Mouse (Mus musculus) heart, postnatal 25 days (tissue): ENCODE results near the gene Tmem231. TPM values are rescaled to one million over a fixed set of nuclear protein-coding genes. Genes with fewer than 3 reads are reported as not detected.

ENCODE experiments used
- DNase-seq: peaks from one replicate; pipeline ENCODE4 v3.0.0; 2022; ENCODE audit warnings: low spot score
- intact Hi-C: fragments of 180-260 bp; cut with DNase I; formaldehyde crosslinking; loops from one replicate; pipeline ENCODE4 v1.15.1; 2025
- total RNA-seq, 2 experiments: library from RNA; stranded (reverse); gene quantifications; 2 replicates each; pipeline ENCODE4 v1.2.3; 2021

The Tmem231 gene
- total RNA-seq, 2 experiments from 2014 or later = 1.5 to 2.1 TPM

DNA sequence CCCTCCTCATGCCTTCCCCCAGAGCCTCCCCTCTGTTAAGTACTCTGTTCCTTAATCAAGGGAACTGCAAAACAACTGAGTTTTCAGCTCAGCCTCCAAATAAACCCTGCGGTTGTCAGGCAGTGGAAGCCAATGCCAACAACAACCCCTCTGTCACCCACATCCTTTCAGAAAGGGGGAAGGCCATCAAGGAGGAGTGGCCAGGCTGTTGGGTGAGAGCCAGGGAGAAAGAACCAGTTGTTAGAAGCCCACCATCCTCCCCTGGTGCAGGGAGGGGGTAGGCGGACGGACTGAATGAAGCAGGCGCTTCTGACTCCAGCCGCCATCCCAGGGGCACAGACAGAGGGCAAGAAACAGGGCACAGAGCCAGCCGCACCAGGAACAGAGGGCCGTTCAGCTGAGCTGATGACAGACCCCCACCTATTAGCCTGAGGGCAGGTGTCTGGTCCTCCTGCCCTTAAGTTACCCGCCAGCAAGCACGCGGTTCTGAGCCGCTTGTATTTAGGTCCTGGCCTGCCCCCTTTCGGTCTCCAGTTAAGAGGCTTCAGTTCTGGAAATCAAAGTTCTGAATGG, 20.7 kb downstream of the Tmem231 start:
- DNase-seq = no peak
- intact Hi-C loops = loop anchor here (10.0 kb wide), 1 partner anchor 238 kb away; no protein-coding TSS in a partner anchor

GRCm38 (mm10) chr8:111911572-111911971, 22.1 kb downstream of the Tmem231 start:
- intact Hi-C loops = loop anchor here (10.0 kb wide), 1 partner anchor 237 kb away; no protein-coding TSS in a partner anchor
- DNase-seq = no peak

DNA sequence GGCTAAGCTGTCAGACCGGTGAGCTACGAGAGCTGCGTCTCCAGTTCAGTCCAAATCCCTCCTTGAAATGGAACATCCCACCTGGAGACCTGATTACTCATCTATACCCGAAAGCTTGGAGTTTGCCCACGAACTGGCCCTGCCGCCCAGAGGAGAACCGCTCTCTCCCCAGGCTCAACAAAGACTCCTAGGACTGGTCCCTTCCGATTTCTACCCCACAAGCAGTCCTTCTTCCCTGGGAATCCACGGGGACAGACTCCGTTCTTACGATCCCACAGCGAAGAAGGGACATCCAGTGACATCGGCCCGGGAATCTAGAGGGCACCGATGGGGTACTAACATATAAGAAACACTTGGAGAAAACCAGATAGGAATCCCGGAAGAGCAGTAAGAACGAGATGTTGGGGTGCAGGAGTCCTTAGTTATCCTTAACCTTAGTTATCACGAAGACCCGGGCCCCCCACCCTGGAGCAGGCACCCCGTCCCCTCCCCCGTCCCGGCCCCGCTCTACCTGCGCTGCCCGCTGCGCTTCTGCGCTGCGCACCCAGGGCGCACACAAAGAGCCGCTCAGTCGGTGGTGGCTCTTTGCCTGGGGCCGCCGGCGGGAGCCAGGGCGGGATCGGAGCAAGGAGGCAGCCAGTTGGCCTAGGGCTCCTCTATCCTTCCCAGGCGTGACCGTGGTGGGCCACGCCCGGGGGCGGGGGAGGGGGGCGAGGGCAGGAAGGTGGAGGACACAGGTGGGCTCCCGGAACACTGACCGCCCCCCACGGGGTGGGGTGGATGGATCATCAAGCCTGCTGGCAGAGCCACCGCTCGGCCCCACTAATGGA, 23.8 kb downstream of the Tmem231 start, which contains the start of gene Chst5:
TSS of gene Chst5 (minus strand) at position 827 of the 830 bp plus-strand sequence.
- intact Hi-C loops = loop anchor here (10.0 kb wide), 1 partner anchor 235 kb away; no protein-coding TSS in a partner anchor
- DNase-seq = no peak

DNA sequence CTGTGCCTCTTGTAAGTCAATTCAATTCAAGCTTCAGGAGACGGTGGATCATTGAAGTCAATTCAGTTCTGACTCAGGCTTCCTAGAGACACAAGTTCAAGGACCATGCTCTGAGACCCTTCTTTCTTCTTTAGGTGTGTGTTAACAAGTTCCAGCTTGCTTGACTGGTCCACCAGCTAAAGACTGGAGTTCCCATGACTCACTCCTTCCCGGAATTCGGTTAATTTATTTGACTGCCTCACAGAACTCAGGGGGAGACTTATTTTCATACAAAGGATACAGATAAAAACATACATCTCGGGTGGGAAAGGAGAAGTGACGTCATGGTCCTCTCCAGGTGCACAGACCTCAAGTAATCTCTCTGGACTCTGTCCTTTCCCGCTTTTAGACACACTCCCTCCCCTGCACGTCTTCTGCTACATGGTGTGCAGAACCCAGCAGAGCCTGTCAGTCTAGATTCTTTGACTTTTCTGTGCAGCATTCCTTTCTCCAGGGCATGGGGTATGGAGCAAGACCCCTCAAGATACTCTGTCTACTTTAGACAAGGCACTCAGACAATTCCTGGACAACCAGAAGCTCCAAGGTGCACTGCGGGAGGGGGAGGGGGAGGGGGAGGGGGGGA, 28.1 kb downstream of the Tmem231 start:
- DNase-seq = no peak
- intact Hi-C loops = no loop called here

DNA sequence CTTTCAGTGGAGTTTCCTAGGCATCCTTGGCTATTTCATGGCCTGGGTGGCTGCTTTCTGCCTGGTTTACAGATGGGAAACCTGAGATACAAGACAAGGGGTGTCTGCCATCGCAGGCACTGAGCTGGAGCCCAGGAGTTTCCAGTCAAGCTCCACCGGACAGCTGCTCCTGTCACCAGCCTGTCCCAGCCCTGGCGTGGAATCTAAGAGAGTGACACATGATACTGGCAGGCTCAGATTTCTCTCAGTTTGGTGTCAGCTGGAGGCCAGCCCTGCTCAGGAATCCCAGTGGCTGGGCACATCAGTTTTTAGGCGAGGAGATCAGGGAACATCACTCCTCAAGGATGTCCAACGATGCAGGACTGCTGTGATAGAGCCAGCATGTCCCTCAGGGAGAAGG, 31.6 kb downstream of the Tmem231 start:
- DNase-seq = no peak
- intact Hi-C loops = no loop called here

- intact Hi-C loops = no loop called here
- no peak for DNase-seq
These were observed 35.1 kb downstream of the Tmem231 start for GRCm38 (mm10) chr8:111898586-111898985.

DNA sequence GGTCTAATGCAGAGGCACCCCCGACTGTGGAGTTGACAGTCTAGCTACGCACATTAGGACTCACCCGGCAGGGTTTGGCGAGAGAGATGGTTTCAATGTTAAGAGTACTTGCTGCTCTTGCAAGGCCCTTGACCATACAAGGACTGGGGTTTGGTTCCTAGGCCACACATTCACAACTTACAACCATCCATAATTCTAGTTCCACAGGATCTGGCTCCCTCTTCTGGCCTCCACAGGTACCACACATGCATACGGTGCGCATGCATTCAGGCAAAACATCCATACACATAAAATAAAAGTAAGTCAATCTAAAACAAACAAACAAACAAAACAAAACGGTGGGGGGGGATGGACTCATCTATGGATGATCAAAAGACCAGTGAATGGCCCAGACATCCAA, 38.7 kb downstream of the Tmem231 start:
- intact Hi-C loops = no loop called here
- DNase-seq = no peak

GRCm38 (mm10) chr8:111892615-111893014, 41.1 kb downstream of the Tmem231 start:
- intact Hi-C loops = no loop called here
- DNase-seq = no peak

DNA sequence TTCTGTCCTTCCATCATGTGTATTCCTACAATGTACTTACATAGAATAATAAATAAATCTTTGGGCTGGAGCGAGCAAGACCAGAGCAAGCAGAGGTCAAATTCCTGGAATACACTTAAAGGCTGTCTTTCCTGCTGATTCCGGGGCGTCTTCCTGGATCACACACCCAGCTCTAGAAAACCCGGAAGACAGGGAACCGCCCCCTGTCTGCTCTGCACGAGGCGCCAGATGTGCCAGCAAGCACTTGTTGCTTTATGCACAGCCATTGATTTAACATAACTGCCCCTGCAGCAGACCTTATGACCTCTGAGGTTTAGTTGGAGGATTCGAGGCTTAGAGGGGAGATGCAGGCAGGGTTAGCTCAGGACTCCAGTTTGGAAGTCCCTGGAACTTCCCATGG, 41.7 kb downstream of the Tmem231 start:
- intact Hi-C loops = no loop called here
- no peak for DNase-seq

- intact Hi-C loops = no loop called here
- DNase-seq = no peak
These were observed 42.8 kb downstream of the Tmem231 start for GRCm38 (mm10) chr8:111890911-111891303.

DNA sequence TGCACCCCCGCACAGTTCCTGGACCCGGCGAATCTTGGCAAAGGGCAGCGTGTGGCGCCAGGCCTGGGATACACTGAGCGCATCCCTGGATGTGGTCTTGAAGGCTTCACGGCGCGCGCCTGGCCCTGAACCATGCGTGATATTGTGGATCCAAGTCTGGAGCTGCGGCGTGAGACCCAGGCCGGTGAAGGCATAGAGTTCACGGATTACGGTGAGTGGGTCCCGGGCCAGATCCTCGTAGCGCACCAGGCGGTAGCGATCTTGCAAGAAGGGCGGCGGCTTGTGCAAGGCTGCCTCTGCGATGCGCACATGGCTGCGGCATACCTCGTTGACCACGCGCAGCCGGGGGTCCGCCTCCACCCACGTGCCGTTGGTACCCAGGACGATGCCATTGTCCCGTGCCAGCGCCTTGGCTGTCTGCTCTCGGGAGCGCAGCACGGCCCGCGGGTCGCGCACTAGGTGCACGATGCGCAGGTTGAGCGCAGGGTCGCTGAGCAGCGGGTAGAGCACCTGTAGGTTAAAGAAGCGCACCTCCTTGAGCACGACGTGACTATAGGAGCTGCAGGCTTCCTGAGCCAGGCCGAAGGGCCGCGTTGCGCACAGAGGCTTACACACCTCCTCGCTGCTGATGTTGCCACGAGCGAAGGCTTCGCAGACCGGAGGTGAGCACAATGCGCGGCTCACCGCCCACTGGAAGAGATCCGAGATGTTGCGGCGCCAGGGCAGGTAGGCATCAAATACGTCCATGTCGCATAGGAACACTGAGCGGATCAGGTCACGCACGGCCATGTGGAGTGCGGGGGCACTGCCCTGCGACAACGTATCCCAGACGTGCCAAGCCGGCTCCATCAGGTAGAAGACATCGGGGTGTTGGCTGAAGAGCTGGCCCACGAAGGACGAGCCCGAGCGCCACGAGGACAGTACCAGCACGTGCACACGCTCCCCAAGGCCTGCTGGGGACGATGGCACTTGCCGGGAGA, 43.5 kb downstream of the Tmem231 start:
- intact Hi-C loops = no loop called here

GRCm38 (mm10) chr8:111888091-111888650, 45.5 kb downstream of the Tmem231 start:
- no peak for DNase-seq
- intact Hi-C loops = no loop called here

More for the DNA sequence above, 43.5 kb downstream of the Tmem231 start:
- DNase-seq = no peak

DNA sequence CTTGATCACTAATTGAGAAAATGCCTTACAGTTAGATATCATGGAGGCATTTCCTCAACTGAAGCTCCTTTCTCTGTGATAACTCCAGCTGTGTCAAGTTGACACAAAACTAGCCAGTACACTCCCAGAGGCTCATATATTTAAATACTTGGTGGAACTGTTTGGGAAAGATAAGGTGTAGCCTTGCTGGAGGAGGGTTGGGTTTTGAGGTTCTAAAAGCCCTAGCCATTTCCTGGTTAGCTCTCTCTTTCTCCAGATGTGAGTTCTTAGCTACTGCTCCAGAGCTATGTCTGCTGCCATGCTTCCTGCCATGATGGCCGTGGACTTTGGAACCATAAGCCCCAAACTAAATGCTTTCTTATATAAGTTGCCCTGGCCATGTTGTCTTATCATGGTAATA, 46.2 kb downstream of the Tmem231 start:
- intact Hi-C loops = no loop called here
- no peak for DNase-seq

DNA sequence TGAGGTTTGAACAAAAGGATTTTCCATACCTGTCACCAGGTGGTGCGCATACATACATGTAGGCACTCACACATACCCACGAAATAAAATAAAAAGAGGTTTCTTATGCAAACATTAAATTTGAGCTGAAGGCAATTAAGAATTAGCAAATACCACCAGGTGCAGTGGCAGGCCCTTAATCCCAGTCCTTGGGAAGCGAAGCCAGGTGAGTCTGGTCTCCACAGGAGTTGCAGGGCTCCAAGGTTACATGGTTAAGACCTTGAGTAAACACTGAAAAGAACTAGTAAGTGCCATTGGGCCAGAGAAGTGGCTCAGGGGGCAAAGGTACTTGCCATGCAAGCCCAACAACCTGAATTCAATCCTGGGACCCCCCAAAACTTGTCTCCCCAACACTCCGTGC, 50.1 kb downstream of the Tmem231 start:
- intact Hi-C loops = loop anchor here (2.0 to 5.0 kb wide), 3 partner anchors 39 to 149 kb away; no protein-coding TSS in a partner anchor
- DNase-seq = no peak

- DNase-seq = no peak
- intact Hi-C loops = loop anchor here (5.0 kb wide), 2 partner anchors 41 to 151 kb away; no protein-coding TSS in a partner anchor
These were observed 52.1 kb downstream of the Tmem231 start for GRCm38 (mm10) chr8:111881591-111881990.

DNA sequence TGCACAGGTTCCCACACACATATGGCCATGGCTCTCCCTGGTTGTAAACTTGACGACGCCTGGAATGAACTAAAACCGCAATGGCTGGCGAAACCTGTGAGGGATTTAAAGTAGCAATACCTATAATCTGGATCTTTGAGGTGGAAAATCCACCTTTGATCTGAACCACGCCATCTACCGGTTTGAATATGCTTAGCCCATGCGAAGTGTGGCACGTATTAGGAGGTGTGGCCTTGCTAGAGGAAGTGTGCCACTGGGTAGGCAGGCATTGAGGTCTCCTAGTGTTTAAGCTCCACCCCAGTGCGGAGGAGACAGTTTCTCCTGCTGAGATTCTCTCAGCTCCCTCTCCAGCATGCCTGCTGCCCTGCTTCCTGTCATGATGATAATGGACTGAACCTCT, 56.0 kb downstream of the Tmem231 start:
- intact Hi-C loops = no loop called here

DNA sequence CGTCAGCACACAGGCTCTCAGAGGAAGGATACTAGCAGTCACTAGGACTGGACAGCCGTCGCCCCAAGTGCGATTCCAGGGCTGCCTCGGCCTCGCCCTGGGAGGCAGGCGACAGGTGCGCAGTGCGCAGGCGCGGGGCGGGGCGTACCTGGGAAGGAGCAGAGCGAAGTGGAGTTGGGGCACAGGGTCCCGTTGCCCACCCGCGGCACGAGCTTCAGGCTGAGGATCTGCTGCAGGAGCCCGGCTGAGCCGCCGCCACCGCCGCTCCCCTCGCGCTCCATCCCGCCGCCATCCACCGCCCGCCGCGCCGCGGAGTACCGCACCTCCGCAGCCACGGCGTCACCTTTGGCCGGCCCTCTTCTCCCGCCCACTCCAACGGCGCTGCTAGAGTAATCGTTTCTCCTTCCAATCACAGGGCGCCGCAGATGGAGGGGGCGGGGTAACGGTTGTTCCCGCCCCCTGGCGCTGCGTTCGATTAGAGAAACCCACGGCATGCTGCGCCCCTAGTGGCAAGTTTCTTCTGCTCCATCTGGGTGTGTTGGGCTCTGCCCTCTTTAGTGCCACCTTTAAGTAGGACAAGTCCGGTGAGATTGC, 57.2 kb downstream of the Tmem231 start, which contains the start of gene Tmem170:
TSS of gene Tmem170 (minus strand) at position 396 of the 594 bp plus-strand sequence.
- peak; percentile 94 for DNase-seq
- intact Hi-C loops = no loop called here

More for the DNA sequence above, 56.0 kb downstream of the Tmem231 start:
- no peak for DNase-seq

DNA sequence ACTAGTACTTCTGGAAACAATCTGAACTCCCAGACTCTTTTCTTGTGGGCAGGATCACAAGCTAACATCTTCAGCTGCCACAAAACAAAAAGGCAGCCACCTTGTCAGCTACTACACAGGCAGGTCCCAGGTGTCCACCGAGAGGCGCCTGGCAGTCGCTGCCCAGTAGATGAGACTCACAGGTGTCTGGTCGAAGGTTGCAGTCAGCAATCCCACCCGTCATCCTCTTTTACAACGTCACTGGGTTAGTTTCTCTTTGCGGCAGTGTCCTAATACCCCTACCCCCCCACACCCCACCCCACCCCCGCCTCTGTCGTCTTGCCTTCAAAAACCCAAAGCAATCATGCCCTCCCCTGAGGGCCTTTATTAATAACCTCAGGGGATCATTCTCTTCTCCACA, 57.9 kb downstream of the Tmem231 start:
- intact Hi-C loops = no loop called here

GRCm38 (mm10) chr8:111871278-111871677, 62.4 kb downstream of the Tmem231 start:
- intact Hi-C loops = no loop called here
- no peak for DNase-seq

More for the DNA sequence above, 57.9 kb downstream of the Tmem231 start:
- DNase-seq = no peak
